8 mouse cellular contexts compared by ENCODE assay signal in the genomic region with DNA sequence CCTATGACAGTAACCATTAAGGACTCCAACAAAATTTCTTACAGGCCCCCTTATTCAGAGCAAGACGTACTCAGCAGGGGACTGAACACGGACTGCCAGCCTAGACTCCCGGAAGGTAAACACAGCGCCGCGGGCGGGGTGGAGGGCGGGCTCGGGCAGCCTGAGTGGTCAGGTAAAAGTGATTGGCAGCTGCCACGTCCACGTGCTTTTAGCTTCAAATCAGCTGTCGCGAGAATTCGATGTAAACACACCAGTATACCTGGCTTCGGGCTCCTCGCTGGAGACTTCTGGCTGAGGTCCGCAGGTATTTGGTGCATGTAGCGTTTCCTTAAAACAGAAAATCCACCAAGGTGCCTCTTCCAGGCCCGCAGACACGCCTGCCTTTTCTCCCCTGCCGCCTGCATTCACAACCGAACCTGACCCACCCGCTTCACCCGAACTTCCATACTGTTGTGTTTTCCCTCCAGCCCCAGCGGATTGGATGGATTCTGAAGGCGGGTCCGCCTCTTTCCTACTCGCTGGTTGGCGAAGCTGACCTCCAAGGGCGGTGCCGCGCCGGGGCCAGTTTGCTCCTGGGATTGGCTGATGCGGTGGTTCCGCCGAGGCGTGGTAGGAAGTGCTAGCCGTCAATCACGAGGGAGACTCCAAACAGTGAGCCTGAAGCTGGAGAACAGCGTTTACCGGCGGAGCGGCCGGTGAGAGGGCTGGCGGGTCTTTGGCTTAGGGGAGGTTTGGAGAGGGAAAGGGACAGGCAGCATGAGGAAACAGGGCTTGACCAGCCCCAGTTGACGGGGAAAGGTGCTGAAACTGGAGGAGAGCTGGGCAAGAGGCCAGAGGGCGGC. TPM values are rescaled to one million over a fixed set of nuclear protein-coding genes. Genes with fewer than 3 reads are reported as not detected.
DNase-seq lines count a peak whose midpoint lies in the region; ATAC-seq lines count a peak whose summit lies in the region.

Bcas3 (plus strand) TSS at position 629 of the 842 bp plus-strand sequence.

- no peaks in the 10 kb centered on the region for H3K9me3 ChIP-seq in intestine, embryonic 14.5 days (ENCODE audit: control insufficient read depth, low read length)

- peak within 1 kb of the TSS; percentile 78 for H3K9ac ChIP-seq in intestine, embryonic 14.5 days (ENCODE audit: low read length)

- H3K4me3 ChIP-seq in intestine, embryonic 14.5 days (ENCODE audit: low read depth, low read length): peak within 1 kb of the TSS; percentile 77

- peak; percentile 98 for ATAC-seq in intestine, embryonic 14.5 days (replicated peaks; ENCODE audit: low FRiP score, low TSS enrichment, low read depth)

- intact Hi-C loops in left cerebral cortex, postnatal 14 days (cut with DNase I): no loop called here

- no peaks in the 10 kb centered on the region for H3K27me3 ChIP-seq in intestine, embryonic 14.5 days (replicated peaks; ENCODE audit: control insufficient read depth, insufficient read depth, low read length)

- H3K4me1 ChIP-seq in intestine, embryonic 14.5 days (replicated peaks; ENCODE audit: control insufficient read depth, insufficient read depth, low read length): peaks cover 8% of the 10 kb centered on the region; the same call in 1 of the 2 replicates

- under 1% methylated on average over 47 of the region's 47 CpGs for WGBS in intestine, embryonic 14.5 days

- peak within 1 kb of the TSS; percentile 38; the same call in 1 of the 2 replicates for H3K27ac ChIP-seq in intestine, embryonic 14.5 days (ENCODE audit: low read depth)

- H3K36me3 ChIP-seq in intestine, embryonic 14.5 days (ENCODE audit: control insufficient read depth, insufficient read depth, low read length): 0 out of 2 replicates have a peak, but pooled peaks cover 4% of the 10 kb centered on the region

- DNase-seq in adrenal gland, adult 18-20 months (ENCODE audit: low spot score in 2 of 2): peak; percentile 93 to 95
- DNase-seq in embryo, embryonic 11 days: peak; percentile 99
- DNase-seq in gastrocnemius, postnatal 25 days: peak; percentile 99
- peak; percentile 97 for DNase-seq in intestine, embryonic 14.5 days (ENCODE audit: low spot score)
- peak; percentile 99 to 100 for DNase-seq in left cerebral cortex, postnatal 14 days (ENCODE audit: low spot score in 2 of 2)
- DNase-seq in mesoderm, embryonic 11.5 days (ENCODE audit: low read depth, low spot score): peak; percentile 98
- peak; percentile 99 for DNase-seq in right cerebral cortex, postnatal 36 days (ENCODE audit: low spot score in 2 of 2)
- DNase-seq in yolk sac, embryonic 10.5 days (ENCODE audit: low spot score): peak; percentile 99

- H3K4me2 ChIP-seq in intestine, embryonic 14.5 days (ENCODE audit: low read length): peak within 1 kb of the TSS; percentile 90

RNA-seq across cellular contexts. Expression of gene Bcas3, which starts in this region (rescaled TPM):
- 10 to 100 TPM; 40.9 to 45.4 TPM for total RNA-seq in adrenal gland, adult 18-20 months (2021)
- 10 to 100 TPM; 30.1 to 31.5 TPM for total RNA-seq in gastrocnemius, postnatal 25 days (2021)
- 17.9 and 20.3 TPM in 2 replicates for polyA plus RNA-seq in intestine, embryonic 14.5 days (2014; fragmentation: Nextera tagmentation; extraction: Ambion mirVana)
- total RNA-seq in left cerebral cortex, postnatal 14 days (2021): 10 to 100 TPM; 58.3 to 59.5 TPM

Comparison
In these comparisons a context has a peak if more than half of its experiments do, and no peak if none do; other contexts are left out.
1. Peak in every context shown above with its lines: DNase-seq, ATAC-seq, H3K4me3 ChIP-seq and H3K27ac ChIP-seq.